Mouse (Mus musculus) liver, adult 2 months (tissue): ENCODE data around the gene Vsig10l.

ENCODE experiments used
- CTCF ChIP-seq: fragments of 200-500 bp; IDR thresholded peaks from 2 replicates; pipeline ENCODE4 v1.5.1; 2011; ENCODE audit warnings: low read depth, low read length, control low read depth
- POLR2A ChIP-seq: fragments of 200-500 bp; IDR thresholded peaks from 2 replicates; pipeline ENCODE4 v1.6.1; 2011; ENCODE audit warnings: low read length, control low read depth; ENCODE audit not compliant: insufficient read depth; ENCODE audit errors: extremely low read depth

DNA sequence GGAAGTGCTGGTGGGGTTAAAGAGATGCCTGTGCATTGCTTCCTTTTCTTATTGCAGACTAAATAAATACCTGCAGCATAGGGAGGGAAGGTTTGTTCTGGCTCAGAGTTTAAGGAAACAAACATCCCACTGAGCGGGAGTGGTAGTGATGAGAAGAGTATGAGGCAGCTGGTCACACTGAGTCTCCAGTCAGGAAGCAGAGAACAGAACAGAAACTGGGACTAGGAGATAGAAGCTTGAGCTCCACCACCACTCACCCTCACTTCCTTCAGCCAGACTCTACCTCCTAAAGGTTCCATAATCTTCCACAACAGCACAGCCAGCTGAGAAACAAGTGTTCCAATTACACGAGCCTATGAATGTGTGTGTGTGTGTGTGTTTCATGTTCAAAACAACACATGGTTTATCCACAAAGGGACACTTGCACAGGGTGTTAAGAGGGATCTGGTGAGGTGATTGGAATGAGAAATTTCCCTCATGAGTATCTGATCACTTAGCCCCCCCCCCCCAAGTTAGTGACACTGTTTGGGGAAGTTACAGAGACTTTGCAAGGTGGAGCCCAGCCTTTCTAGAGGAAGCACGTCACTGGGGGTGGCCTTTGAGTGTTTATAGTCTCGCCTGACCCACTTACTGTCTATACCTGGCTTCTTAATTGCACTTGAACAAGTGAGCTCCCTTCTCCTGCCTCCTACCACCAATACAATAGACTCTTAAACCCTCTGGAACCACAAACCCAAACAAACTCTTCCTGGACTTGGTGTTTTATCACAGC lies 48.9 kb downstream of the Vsig10l start:
- TF ChIP-seq POLR2A (no peak), CTCF (no peak)
